Mouse (Mus musculus) heart, postnatal 0 days (tissue): ENCODE measurements around the gene Chdh. TPM values are rescaled to one million over a fixed set of nuclear protein-coding genes. Genes with fewer than 3 reads are reported as not detected.
A peak's percentile ranks its signal among the peaks of the same experiment; 100 is the strongest.

Experiments
- ATAC-seq: fragments of 200-750 bp; cut with Nextera tagmentation; 2 replicates; pipeline ENCODE4 v1.8.0; 2017; ENCODE audit warnings: low read depth, moderate number of reproducible peaks, moderate library complexity; ENCODE audit not compliant: insufficient read depth
- DNase-seq: peaks from one replicate; pipeline ENCODE4 v3.0.0-alpha.2; 2016; ENCODE audit warnings: low spot score
- H3K27ac ChIP-seq: fragments of 300-500 bp; sonication (generic); 2 replicates; pipeline ENCODE4 v1.5.1; 2014; ENCODE audit warnings: low read depth, mild to moderate bottlenecking
- H3K27me3 ChIP-seq: fragments of 300-500 bp; sonication (generic); 2 replicates; pipeline ENCODE4 v1.6.1; 2014; ENCODE audit warnings: low read length, mixed read lengths; ENCODE audit not compliant: control insufficient read depth, insufficient read depth
- H3K36me3 ChIP-seq: fragments of 300-500 bp; sonication (generic); replicated peaks from 2 replicates; pipeline ENCODE4 v1.6.1; 2014; ENCODE audit warnings: low read length, mixed read lengths; ENCODE audit not compliant: control insufficient read depth, insufficient read depth
- H3K4me1 ChIP-seq: fragments of 300-500 bp; sonication (generic); 2 replicates; pipeline ENCODE4 v1.6.1; 2014; ENCODE audit warnings: antibody characterized with exemption; ENCODE audit not compliant: control insufficient read depth, insufficient read depth
- H3K4me2 ChIP-seq: fragments of 300-500 bp; sonication (generic); 2 replicates; pipeline ENCODE4 v1.6.1; 2014; ENCODE audit warnings: low read depth, mild to moderate bottlenecking, low read length, moderate library complexity
- H3K4me3 ChIP-seq: fragments of 300-500 bp; sonication (generic); 2 replicates; pipeline ENCODE4 v1.5.1; 2014; ENCODE audit warnings: low read depth, low read length
- H3K9ac ChIP-seq: fragments of 300-500 bp; sonication (generic); replicated peaks from 2 replicates; pipeline ENCODE4 v1.6.1; 2014; ENCODE audit warnings: low read depth, low read length, mixed read lengths
- H3K9me3 ChIP-seq: fragments of 300-500 bp; sonication (generic); replicated peaks from 2 replicates; pipeline ENCODE4 v1.6.1; 2016; ENCODE audit warnings: low read length; ENCODE audit not compliant: control insufficient read depth
- CTCF ChIP-seq: IDR thresholded peaks from 2 replicates; pipeline ENCODE4 v1.5.1; 2016; ENCODE audit warnings: antibody characterized with exemption, control low read depth, low read depth
- EP300 ChIP-seq: IDR thresholded peaks from 2 replicates; pipeline ENCODE4 v1.6.1; 2016; ENCODE audit warnings: antibody characterized with exemption, low read depth
- WGBS: fragments of 180-500 bp; shearing (Covaris S2); extraction: QIAGEN DNeasy Blood & Tissue Kit; methylation state at CpG from one replicate; pipeline ENCODE4 v1.1.7; 2014; 5-methylcytosine and 5-hydroxymethylcytosine counted together
- polyA plus RNA-seq: library from polyadenylated mRNA; unstranded; fragments of >200 nt; fragmentation: Nextera tagmentation; extraction: Ambion mirVana; gene quantifications from 2 replicates; pipeline ENCODE4 v1.2.1, GENCODE M21; 2015
- total RNA-seq: library from RNA; depleted of rRNA; stranded (reverse); fragments of >200 nt; gene quantifications from 2 replicates; pipeline ENCODE4 v1.2.3, GENCODE M21; 2014; ENCODE audit warnings: low replicate concordance

The Chdh gene
- total and polyA plus RNA-seq, 2 experiments from 2014 or later: not detected

DNA sequence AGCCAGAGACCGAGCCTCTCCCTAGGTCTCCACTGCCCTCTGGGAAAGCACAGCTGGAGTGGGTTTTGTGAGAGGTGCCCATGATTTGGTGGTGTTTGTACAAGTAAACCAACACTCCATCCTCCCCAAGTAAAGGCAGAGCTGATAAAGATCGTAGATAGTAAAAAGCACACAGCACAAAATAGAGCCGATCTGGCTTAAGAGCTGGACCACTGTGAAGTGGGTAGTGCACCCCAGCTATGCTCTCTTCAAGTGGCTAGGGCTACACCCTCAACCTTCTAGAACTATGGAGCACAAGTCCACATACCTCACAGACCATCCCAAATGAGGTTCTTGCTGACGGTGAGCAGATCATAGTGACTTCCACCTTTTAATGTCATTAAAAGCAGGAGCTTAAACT lies 30.6 kb downstream of the Chdh start:
- no peak for ATAC-seq
- no peak overlapping the region for H3K4me3 ChIP-seq
- 0 out of 2 replicates have a peak, but pooled peaks cover 3% of the 10 kb centered on the region for H3K27me3 ChIP-seq
- H3K27ac ChIP-seq: no peak overlapping the region
- H3K36me3 ChIP-seq: no peaks in the 10 kb centered on the region
- no peaks in the 10 kb centered on the region for H3K4me1 ChIP-seq
- H3K9ac ChIP-seq: no peak overlapping the region
- no peak for TF ChIP-seq EP300
- TF ChIP-seq CTCF: no peak
- whole genome bisulfite sequencing: 62% methylated on average over 4 of the region's 4 CpGs
- no peaks in the 10 kb centered on the region for H3K9me3 ChIP-seq
- no peak overlapping the region for H3K4me2 ChIP-seq
- DNase-seq: no peak

- Histone ChIP-seq H3K9ac (no peak overlapping the region), H3K4me1 (peaks cover 7% of the 10 kb centered on the region; the same call in 1 of the 2 replicates), H3K4me2 (no peak overlapping the region), H3K4me3 (no peak overlapping the region), H3K36me3 (no peaks in the 10 kb centered on the region), H3K27ac (no peak overlapping the region), H3K9me3 (no peaks in the 10 kb centered on the region), H3K27me3 (0 out of 2 replicates have a peak, but pooled peaks cover 3% of the 10 kb centered on the region)
- no peak for DNase-seq
- no peak for ATAC-seq
- TF ChIP-seq EP300 (no peak), CTCF (no peak)
- 81% methylated on average over 9 of the region's 9 CpGs for WGBS
These were observed 33.0 kb downstream of the Chdh start for GRCm38 (mm10) chr14:30041836-30042235.

- ATAC-seq: no peak
- H3K9me3 ChIP-seq: no peaks in the 10 kb centered on the region
These were observed 34.6 kb downstream of the Chdh start for GRCm38 (mm10) chr14:30043356-30043940.

GRCm38 (mm10) chr14:30045239-30045638 lies 36.4 kb downstream of the Chdh start:
- WGBS: 54% methylated on average over 10 of the region's 10 CpGs
- Histone ChIP-seq H3K4me1 (peaks cover 7% of the 10 kb centered on the region; the same call in 1 of the 2 replicates), H3K9me3 (no peaks in the 10 kb centered on the region), H3K4me3 (no peak overlapping the region), H3K9ac (no peak overlapping the region), H3K27ac (peak overlapping the region; percentile 64), H3K4me2 (no peak overlapping the region), H3K36me3 (no peaks in the 10 kb centered on the region), H3K27me3 (no peaks in the 10 kb centered on the region)
- peak; percentile 76 for DNase-seq
- no peak for TF ChIP-seq EP300
- no peak for TF ChIP-seq CTCF
- peak; percentile 73 for ATAC-seq

More at GRCm38 (mm10) chr14:30043356-30043940, 34.6 kb downstream of the Chdh start:
- TF ChIP-seq CTCF (no peak), EP300 (no peak)
- Histone ChIP-seq H3K27ac (no peak overlapping the region), H3K4me1 (peaks cover 7% of the 10 kb centered on the region; the same call in 1 of the 2 replicates), H3K36me3 (no peaks in the 10 kb centered on the region), H3K4me2 (no peak overlapping the region), H3K4me3 (no peak overlapping the region), H3K9ac (no peak overlapping the region), H3K27me3 (no peaks in the 10 kb centered on the region)
- WGBS: 75% methylated on average over 7 of the region's 7 CpGs
- DNase-seq: no peak

- Histone ChIP-seq H3K4me1 (peaks cover 7% of the 10 kb centered on the region; the same call in 1 of the 2 replicates), H3K9me3 (no peaks in the 10 kb centered on the region), H3K27me3 (no peaks in the 10 kb centered on the region), H3K4me2 (no peak overlapping the region), H3K4me3 (no peak overlapping the region), H3K9ac (no peak overlapping the region), H3K27ac (peak overlapping the region; percentile 41), H3K36me3 (no peaks in the 10 kb centered on the region)
- TF ChIP-seq CTCF (no peak), EP300 (no peak)
- 45% methylated on average over 8 of the region's 8 CpGs for WGBS
- DNase-seq (peak; percentile 17), ATAC-seq (peak; percentile 33)
These were observed 36.9 kb downstream of the Chdh start for GRCm38 (mm10) chr14:30045704-30046220.

DNA sequence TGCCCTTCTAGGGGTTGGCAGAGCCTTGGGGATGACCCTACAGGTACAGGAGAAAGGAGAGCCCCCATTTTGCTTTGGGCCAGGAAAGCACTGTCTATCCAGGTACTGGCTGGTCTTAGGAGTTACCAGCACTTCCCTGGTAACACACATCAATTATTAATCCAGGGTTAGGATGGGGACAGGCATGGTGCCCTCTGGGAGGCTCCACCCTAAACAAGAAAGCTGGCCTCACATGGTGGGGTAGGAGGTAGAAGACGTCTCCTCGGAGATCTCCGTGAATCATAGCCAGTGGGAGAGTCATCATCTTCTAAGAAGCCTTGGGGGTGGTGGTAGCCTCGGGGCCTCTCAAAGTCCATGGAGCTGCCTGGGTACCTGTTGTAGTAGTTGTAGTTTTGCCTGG lies 38.2 kb downstream of the Chdh start:
- no peak for TF ChIP-seq CTCF
- TF ChIP-seq EP300: no peak
- WGBS: 97% methylated on average over 4 of the region's 4 CpGs
- Histone ChIP-seq H3K4me3 (no peak overlapping the region), H3K27me3 (no peaks in the 10 kb centered on the region), H3K9me3 (no peaks in the 10 kb centered on the region), H3K9ac (no peak overlapping the region), H3K36me3 (no peaks in the 10 kb centered on the region), H3K27ac (no peak overlapping the region), H3K4me1 (peaks cover 7% of the 10 kb centered on the region; the same call in 1 of the 2 replicates), H3K4me2 (no peak overlapping the region)
- ATAC-seq (no peak), DNase-seq (no peak)
